Mouse (Mus musculus): ENCODE results near the gene Clec16a.

Clec16a gene

GRCm38 (mm10) chr16:10727630-10728029 lies 182.5 kb downstream of the Clec16a start:
- DNase-seq, result no peak

DNA sequence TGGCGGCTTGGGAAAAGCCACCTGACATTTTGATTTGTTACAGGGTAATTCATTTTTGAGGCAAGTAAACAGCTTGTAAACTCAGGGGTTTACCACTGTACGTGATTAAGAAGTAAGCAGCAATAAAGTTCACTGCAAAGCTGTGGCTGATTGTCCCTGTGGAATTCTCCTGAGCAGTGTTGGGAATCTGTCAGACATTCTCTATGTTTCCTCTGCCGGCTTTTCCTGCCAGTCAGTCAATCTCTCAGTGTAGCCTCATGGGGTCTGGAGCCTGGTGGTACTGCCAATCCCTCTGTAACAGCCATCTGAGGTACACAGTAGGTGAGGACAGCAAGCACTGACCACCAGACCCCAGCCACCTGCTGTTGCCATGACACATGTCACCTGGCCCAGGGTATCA lies 183.7 kb downstream of the Clec16a start:
- DNase-seq, result no peak

DNA sequence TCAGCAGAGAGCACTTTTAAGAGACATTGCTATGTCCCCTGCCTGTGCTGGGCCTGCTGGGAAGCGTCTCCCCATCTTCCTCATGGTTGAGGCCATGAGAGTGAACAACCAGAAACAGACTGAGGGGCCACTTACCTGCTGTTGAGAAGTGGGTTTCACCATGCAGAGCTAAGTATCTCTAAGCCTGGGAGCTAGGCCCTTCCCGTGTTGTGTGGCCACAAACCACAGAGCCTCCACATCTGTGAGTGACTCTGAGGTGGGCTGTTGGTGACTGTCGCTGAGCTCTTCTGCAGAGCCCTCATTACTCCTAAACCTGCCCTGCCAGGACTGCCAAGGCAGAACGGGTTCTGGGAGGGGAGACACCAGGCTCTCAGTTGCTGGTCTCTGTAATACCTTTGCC lies 185.8 kb downstream of the Clec16a start:
- no peak for DNase-seq

DNA sequence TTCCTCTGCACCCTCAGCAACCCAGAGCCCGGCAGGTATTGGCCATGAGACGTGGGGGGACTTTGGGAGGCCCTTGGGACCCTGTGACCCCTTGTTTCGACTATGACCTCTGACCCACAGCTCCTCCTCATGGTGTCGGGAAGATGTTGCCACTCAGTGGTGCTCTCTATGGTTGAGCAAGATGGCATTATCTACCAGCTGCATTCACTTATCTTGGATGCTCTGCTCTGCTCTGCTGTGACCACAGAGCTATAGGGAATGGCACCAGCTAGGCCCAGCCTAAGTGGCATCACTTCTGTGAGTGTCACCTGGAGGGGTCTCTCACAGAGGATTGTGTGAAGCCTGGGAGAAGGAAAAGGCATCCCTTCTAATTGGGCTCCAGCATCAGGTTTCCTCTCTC lies 186.6 kb downstream of the Clec16a start:
- DNase-seq, result no peak

DNA sequence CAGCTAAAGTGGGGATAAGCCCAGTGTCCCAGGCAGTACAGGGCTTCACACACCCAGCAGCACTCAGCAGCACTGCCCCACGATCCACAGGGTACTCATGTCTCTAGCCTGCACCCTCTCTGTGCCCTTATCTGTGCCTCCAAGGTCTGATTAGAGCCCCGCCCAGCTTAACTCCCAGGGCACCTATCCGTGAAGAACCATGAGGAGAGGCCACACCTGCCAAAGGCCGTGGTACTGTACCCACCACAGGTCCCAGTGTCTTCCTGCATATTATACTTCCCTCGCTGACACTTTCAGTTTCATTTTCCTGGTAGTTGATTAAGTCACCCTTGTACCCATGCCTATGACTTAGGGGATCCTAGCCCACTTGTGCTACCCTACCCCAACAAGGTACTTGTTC lies 187.3 kb downstream of the Clec16a start:
- no peak for DNase-seq

DNA sequence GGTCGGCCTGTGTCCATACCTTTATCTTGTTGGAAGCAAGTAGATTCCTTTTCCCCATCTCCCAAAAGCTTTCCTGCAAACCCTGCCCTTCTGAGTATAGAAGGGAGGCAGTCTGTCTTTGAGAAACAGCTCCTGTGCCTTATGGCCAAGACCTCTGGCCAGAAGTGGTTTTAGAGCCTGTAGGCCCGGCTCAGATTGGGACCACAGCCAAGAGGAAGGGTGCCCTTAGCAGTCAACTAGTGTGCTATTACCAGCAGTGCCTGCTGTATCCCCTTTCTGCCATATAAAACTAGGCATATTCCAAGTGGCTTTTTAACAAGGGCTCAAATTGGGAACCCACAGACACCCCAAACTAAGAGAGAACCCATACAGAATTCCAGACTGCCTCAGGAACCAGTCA lies 190.6 kb downstream of the Clec16a start:
- DNase-seq, result no peak

GRCm38 (mm10) chr16:10736364-10736763 lies 191.2 kb downstream of the Clec16a start:
- no peak for DNase-seq

- DNase-seq, result no peak
Observed at GRCm38 (mm10) chr16:10737571-10737970, 192.4 kb downstream of the Clec16a start.

DNA sequence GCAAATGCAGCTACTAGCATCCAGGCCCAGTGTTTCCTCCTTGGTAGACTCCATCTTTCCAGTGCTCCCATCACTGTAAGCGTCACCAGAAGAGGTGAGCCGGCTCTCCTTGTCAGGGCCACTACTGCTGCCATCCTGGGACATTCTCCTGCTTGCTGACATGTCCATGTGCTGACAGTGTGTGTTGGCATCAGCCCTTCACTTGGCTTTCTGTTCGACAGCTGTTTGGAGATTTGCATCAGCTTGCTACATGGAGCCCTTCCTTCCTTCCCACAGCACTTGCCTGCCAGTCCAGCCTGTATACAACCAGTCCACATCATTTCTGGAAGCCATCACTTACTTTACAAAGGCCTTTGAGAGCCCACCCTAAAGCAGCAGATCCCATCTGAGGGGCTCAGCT lies 193.7 kb downstream of the Clec16a start:
- no peak for DNase-seq

DNA sequence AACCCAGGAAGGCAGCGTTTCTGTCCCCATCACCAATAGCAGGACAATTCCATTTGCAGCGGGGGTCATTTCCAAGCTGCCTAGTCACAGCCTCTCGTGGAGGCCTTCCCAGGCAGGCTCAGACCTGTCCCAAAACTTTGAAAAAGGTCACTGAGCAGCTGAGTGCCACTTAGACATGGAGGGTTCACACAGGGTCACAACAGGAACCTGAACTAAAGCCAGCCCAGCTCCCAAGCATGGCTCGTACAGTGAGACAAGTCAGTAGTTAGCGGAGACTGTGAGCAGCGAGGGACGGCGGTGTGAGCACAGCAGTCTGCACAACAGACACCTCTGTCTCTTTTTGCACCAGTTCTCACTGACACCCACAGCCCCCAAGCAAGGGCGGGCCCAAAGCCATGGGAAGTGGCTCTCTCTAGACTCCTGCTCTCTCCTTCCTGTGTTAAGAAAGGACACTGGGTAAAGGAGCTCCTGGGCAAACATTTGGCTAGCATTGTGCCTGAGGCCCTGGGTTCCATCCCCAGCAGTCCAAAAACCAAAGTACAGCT lies 194.8 kb downstream of the Clec16a start:
- DNase-seq, result no peak

- no peak for DNase-seq
Observed at GRCm38 (mm10) chr16:10741082-10741481, 195.9 kb downstream of the Clec16a start.

DNA sequence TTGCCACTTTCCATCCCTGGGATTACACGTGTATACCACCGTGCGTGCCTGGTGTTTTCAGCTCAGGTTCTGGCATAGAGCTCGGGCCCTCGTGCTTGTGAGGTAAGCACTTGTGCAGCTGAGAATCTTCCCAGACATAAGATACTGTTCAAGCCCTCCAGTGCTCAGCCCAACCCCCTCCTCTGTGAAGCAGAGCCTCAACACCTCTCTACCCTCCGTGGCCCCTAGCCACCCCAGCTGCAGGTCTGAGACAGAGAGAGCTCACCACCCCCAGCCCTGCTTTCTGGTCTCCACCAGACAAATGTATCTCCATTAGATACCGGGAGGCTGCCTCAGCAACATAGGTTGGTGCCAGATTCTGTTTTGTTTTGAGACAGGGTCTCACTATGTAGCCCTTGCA lies 204.1 kb downstream of the Clec16a start:
- DNase-seq, result no peak

GRCm38 (mm10) chr16:10749824-10750223 lies 204.7 kb downstream of the Clec16a start:
- DNase-seq, result no peak

- no peak for DNase-seq
Observed at GRCm38 (mm10) chr16:10754521-10755296, 209.6 kb downstream of the Clec16a start.

DNA sequence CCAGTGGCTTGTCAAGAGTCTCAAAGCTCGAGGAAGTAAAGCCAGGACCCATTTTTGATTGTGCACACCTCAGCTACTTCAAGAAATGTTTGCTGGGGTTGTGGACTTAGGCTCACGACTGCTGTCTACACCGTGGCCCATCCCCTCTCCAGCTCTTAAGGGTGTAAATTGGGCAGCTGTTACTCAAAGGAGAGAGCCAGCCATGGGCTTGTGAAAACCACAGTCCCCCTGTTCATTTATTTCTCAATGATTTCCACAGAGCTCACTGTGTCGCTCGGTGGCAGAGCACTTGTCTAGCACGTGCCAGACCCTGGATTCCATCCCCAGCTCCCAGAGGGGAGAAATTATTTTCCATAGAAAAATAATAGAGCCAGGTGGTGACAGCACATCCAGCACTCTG lies 211.0 kb downstream of the Clec16a start:
- DNase-seq, result no peak

DNA sequence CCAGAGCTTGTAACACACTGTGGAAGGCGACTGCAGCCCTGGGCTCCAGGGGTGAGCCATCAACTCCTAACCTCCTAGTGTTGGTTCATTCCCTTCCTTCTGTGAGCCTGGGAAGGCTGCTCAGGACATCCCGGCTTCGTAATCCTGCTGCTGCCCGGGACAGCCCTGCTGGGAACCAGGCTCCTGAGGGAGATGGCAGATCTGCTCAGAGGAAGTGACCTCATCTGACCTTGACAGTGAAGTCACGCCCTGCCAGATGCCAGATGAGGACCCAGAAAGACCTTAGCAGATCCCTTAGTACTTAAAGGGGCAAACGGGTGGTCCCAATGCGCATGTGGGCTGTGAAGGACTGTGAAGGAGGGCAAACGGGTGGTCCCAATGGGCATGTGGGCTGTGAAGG lies 216.0 kb downstream of the Clec16a start:
- DNase-seq, result no peak

GRCm38 (mm10) chr16:10762569-10763180 lies 217.5 kb downstream of the Clec16a start:
- DNase-seq, result no peak

- DNase-seq, result no peak
Observed at GRCm38 (mm10) chr16:10763540-10764264, 218.6 kb downstream of the Clec16a start.

DNA sequence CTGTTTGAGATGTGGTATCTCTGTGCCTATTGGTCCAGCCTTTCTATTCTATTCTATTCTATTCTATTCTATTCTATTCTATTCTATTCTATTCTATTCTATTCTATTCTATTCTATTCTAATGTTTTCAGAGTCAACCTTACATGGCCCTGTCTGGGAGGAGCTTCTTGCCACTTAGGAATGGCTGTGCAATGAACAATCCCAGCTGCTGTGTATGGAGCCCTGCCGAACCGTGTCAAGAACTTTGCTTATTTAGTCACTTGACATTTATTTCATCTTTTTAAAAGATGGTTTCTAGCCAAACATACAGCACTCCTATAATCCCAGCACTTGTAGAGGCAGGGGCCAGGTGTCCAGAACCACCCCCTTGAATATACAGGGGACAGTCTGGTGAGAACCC lies 219.2 kb downstream of the Clec16a start:
- DNase-seq, result no peak

DNA sequence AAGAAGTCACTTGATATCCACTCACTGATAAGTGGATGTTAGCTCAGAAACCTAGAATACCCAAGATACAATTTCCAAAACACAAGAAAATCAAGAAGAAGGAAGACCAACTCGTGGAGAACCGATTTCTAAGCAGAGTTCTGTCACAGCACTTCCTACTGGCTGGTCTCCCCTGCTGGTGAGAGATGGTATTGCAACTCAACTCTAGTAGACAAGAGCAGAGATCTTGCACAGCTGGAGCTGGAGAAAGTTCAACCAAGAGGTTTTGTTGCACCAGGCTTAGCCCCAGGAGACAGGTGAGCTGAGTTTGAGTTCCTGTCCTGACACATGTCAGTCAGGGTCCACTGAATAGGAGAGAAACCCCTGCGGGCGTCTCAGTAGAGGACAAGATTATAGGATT lies 222.0 kb downstream of the Clec16a start:
- DNase-seq, result peak; percentile 82

- no peak for DNase-seq
Observed at GRCm38 (mm10) chr16:10768821-10769220, 223.7 kb downstream of the Clec16a start.

GRCm38 (mm10) chr16:10769661-10770060 lies 224.5 kb downstream of the Clec16a start:
- no peak for DNase-seq

GRCm38 (mm10) chr16:10770531-10771325 lies 225.6 kb downstream of the Clec16a start:
- DNase-seq, result no peak

Measured in embryo, embryonic 11 days (tissue).